Mouse (Mus musculus): ENCODE measurements around the gene Rps27l.

Rps27l gene

GRCm38 (mm10) chr9:66952321-66952720 lies 6.4 kb downstream of the Rps27l start:
- POLR2A ChIA-PET, result interaction anchor here in 1 of 4 experiments (0.8 kb wide), 2 partner anchors 10 to 17 kb away, joined by 3 read pairs; no protein-coding TSS in a partner anchor
- CTCF ChIA-PET, result no interaction called here

DNA sequence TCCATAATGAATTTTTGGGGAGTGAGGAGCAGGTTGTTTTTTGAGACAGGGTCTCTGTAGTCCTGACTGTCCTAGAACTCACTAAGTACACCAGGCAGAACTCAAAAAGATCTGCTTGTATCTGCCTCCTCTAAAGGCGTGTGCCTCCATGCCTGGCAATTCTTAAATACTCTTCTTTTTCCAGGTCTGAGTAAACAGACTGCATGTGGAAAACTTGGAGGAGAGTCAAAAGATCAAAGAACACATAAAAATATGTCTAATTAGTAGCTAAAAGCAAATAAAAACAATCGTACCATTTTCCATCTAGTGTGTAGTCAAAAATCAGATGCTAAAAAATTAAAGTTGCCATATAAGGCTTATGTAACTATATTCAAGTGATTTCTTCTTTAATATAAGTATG lies 7.0 kb downstream of the Rps27l start:
- POLR2A ChIA-PET, result interaction anchor here in 1 of 4 experiments (0.8 kb wide), 2 partner anchors 10 to 16 kb away, joined by 3 read pairs; no protein-coding TSS in a partner anchor

DNA sequence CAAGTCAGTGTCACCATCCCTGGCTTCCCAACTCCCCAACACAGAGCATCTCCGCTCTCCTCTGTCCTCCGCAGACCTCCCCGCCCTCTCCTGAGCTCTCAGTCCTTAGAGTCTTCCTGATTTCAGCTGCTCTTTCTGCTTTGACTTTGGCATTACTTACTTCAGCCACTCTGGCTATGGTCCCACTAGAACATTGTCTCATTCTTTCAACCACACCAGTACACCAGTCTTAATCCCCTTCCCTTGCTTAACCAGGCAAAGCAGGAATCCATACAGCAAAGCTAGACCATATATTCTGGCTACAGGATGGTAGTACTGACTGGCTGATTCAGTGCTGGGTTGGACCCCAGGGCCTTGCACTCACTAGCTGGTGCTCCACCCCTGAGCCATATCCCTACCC lies 11.6 kb downstream of the Rps27l start:
- POLR2A ChIA-PET, result interaction anchor here in 2 of 4 experiments (1.3 to 3.3 kb wide), 3 partner anchors 9 to 123 kb away, joined by 3 to 11 read pairs (median 9); partner anchors contain the start of genes Aph1c (in 1 of the 2) and Rps27l (in 1 of the 2)
- CTCF ChIA-PET, result interaction anchor here in 2 of 4 experiments (1.0 to 1.7 kb wide), 3 partner anchors 18 to 346 kb away, joined by 3 to 6 read pairs (median 5); no protein-coding TSS in a partner anchor

More for the DNA sequence above, 7.0 kb downstream of the Rps27l start:
- CTCF ChIA-PET, result no interaction called here

DNA sequence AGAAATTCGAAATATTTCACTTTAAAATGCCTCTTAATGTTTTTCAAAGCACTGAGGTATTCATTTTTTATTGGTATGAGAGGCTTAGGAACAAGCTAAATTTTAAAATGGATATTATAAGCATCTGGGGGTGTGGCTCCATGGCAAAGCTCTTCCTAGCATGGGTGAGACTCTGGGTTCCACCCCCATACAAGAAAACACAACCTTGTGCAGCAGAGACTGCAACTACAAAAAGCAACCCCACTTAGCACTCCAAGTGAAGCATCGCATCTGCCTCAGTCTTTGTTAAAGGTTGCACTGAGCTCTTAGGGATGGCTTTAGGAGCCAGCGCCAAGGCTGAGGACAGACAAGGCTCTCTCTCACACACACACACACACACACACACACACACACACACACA lies 15.6 kb downstream of the Rps27l start:
- CTCF ChIA-PET, result no interaction called here
- POLR2A ChIA-PET, result interaction anchor here in 1 of 4 experiments (0.6 kb wide), 1 partner anchor 36 kb away, joined by 3 read pairs; no protein-coding TSS in a partner anchor

GRCm38 (mm10) chr9:66967492-66967891 lies 21.6 kb downstream of the Rps27l start:
- ChIA-PET POLR2A (interaction anchor here in 2 of 4 experiments (0.6 to 3.3 kb wide), 3 partner anchors 21 to 465 kb away, joined by 3 to 15 read pairs (median 5); partner anchors contain the start of gene Rps27l (in 1 of the 2)), CTCF (interaction anchor here in 1 of 4 experiments (0.6 kb wide), 1 partner anchor 9 kb away, joined by 7 read pairs; no protein-coding TSS in a partner anchor)

- POLR2A ChIA-PET, result no interaction called here
- CTCF ChIA-PET, result interaction anchor here in 1 of 4 experiments (0.5 kb wide), 1 partner anchor 177 kb away, joined by 3 read pairs; no protein-coding TSS in a partner anchor
These were observed 25.2 kb downstream of the Rps27l start for GRCm38 (mm10) chr9:66971116-66971515.

GRCm38 (mm10) chr9:66974721-66975225 lies 28.9 kb downstream of the Rps27l start:
- POLR2A ChIA-PET, result interaction anchor here in 3 of 4 experiments (0.5 to 1.9 kb wide), 22 partner anchors 9 to 850 kb away, joined by 3 to 17 read pairs (median 4); partner anchors contain the start of genes Rps27l (in 3 of the 3), Aph1c (in 2 of the 3), Aph1b (in 1 of the 3) and Rab8b (in 1 of the 3)

DNA sequence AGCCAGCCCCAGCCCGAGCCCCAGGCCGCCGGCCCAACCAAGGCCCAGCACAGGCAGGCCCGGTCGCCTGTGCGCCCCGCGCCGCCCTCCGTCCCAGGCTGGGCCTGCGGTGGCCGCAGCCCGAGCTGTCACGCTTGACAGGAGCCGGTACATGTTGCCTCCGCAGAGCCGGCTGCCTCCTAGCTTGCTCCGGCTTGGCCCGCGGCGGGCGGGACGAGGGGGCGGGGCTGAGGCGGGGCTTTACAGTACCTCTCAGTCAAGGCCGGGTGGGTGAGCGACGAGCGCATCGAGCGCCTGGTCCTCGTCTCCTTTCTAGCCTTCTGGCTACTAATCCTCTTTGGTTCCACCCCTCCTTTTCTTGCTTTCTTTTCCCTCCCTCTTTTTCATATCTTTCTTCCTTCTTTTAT lies 29.4 kb downstream of the Rps27l start, which contains the start of gene Lactb:
Lactb (minus strand) TSS at position 246 of the 407 bp plus-strand sequence.
- CTCF ChIA-PET, result interaction anchor here in 2 of 4 experiments (0.8 to 1.5 kb wide), 5 partner anchors 36 to 461 kb away, joined by 3 to 6 read pairs (median 4); partner anchors contain the start of gene Fbxl22 (in 1 of the 2)
- POLR2A ChIA-PET, result interaction anchor here in 3 of 4 experiments (0.6 to 1.9 kb wide), 23 partner anchors 9 to 850 kb away, joined by 3 to 17 read pairs (median 4); partner anchors contain the start of genes Rps27l (in 3 of the 3), Aph1c (in 2 of the 3), Aph1b (in 1 of the 3) and Rab8b (in 1 of the 3)

More at GRCm38 (mm10) chr9:66974721-66975225, 28.9 kb downstream of the Rps27l start:
- CTCF ChIA-PET, result interaction anchor here in 2 of 4 experiments (0.8 to 1.5 kb wide), 5 partner anchors 36 to 461 kb away, joined by 3 to 6 read pairs (median 4); partner anchors contain the start of gene Fbxl22 (in 1 of the 2)

GRCm38 (mm10) chr9:66977121-66977520 lies 31.2 kb downstream of the Rps27l start:
- POLR2A ChIA-PET, result interaction anchor here in 1 of 4 experiments (0.8 to 1.2 kb wide), 4 partner anchors 31 to 182 kb away, joined by 3 to 4 read pairs (median 3); partner anchors contain the start of genes Aph1b and Rps27l
- CTCF ChIA-PET, result interaction anchor here in 3 of 4 experiments (0.6 to 1.2 kb wide), 5 partner anchors 11 to 336 kb away, joined by 3 to 5 read pairs (median 3); no protein-coding TSS in a partner anchor

DNA sequence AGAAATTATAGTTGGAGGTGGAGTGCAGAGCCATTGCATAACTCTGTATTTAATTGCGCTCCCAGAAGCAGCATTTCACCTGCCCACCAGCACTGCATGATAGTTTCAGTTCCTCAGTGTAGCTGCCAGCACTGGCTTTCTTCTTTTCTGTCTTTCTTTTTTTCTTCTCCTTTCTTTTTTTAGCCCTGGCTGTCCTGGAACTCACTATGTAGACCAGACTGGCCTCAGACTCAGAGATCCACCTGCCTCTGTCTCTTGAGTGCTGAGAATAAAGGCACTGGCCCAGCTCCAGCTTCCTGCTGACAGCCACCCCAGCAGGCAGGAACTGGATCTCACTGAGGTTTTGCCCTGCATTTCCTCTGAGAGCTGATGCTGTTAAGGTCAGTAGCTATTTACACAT lies 32.1 kb downstream of the Rps27l start:
- ChIA-PET CTCF (interaction anchor here in 2 of 4 experiments (0.7 to 1.5 kb wide), 4 partner anchors 39 to 842 kb away, joined by 3 to 4 read pairs (median 3); no protein-coding TSS in a partner anchor), POLR2A (interaction anchor here in 3 of 4 experiments (0.6 to 1.2 kb wide), 5 partner anchors 32 to 581 kb away, joined by 3 to 5 read pairs (median 3); partner anchors contain the start of gene Rps27l (in 1 of the 3))

- CTCF ChIA-PET, result interaction anchor here in 2 of 4 experiments (0.6 to 1.7 kb wide), 6 partner anchors 22 to 842 kb away, joined by 3 to 7 read pairs (median 4); no protein-coding TSS in a partner anchor
- POLR2A ChIA-PET, result interaction anchor here in 3 of 4 experiments (0.6 to 1.2 kb wide), 5 partner anchors 33 to 581 kb away, joined by 3 to 5 read pairs (median 3); partner anchors contain the start of gene Rps27l (in 1 of the 3)
These were observed 32.6 kb downstream of the Rps27l start for GRCm38 (mm10) chr9:66978468-66978867.

DNA sequence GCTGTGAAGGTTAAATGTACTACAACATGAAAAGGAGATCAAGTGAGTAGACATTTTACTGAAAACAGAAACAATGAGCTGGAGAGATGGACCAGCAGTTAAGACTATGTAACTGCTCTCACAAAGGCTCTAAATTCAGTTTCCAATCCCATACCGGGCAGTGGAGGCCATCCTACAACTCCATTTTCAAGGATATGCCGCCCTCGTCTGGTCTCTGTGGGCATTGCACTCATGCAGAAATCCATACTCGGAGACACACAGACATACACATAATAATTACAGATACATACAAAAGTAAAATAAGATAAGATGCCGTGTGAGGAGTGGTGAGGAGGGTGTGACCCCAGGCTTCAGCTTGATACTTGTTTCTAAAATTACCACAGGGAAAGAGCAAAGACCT lies 34.6 kb downstream of the Rps27l start:
- CTCF ChIA-PET, result interaction anchor here in 3 of 4 experiments (0.7 to 1.4 kb wide), 5 partner anchors 21 to 334 kb away, joined by 3 to 4 read pairs (median 3); no protein-coding TSS in a partner anchor
- POLR2A ChIA-PET, result interaction anchor here in 1 of 4 experiments (1.0 kb wide), 1 partner anchor 124 kb away, joined by 3 read pairs; no protein-coding TSS in a partner anchor

DNA sequence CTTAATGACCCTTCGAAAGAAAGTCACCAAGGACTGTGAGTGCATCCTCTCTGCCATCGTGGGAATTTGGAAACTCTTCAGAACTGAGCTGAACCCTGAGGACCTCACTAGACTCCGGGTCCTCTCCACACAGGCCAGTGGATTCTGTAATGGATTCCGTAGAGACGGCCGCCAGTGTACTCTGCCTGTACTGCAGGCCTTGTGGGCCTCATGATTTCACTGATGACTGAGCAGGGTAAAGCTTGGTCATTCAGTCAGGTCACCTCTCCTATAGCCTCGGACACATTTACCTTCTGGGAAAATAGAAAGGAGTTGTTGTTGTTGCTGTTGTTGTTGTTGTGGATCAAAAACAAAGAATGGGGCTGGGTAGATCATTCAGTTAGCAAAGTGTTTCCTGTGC lies 36.2 kb downstream of the Rps27l start:
- CTCF ChIA-PET, result no interaction called here
- POLR2A ChIA-PET, result interaction anchor here in 2 of 4 experiments (1.2 to 1.3 kb wide), 2 partner anchors 17 to 36 kb away, joined by 4 read pairs; partner anchors contain the start of gene Rps27l (in 1 of the 2)

DNA sequence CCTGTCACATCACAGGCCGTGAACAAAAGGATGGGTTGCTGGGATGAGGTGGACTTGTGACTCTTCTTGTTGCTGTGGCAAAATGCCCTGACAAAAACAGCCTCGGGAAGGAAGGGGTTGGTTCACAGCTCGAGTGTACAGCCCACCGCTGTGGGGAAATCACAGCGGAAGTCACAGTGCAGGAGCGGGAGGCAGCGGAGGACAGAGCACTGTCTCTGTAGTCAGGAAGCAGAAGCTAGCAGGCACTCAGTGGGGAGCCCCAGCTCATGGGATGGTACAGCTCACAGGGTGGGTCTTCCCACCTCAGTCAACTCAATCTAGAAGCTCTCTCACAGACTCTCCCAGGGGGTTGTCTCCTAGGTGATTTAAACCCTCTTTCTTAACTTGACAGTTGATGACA lies 39.5 kb downstream of the Rps27l start:
- POLR2A ChIA-PET, result interaction anchor here in 2 of 4 experiments (0.6 to 1.3 kb wide), 2 partner anchors 58 to 178 kb away, joined by 3 read pairs; no protein-coding TSS in a partner anchor
- CTCF ChIA-PET, result interaction anchor here in 2 of 4 experiments (0.7 to 0.8 kb wide), 3 partner anchors 16 to 330 kb away, joined by 3 read pairs; no protein-coding TSS in a partner anchor

DNA sequence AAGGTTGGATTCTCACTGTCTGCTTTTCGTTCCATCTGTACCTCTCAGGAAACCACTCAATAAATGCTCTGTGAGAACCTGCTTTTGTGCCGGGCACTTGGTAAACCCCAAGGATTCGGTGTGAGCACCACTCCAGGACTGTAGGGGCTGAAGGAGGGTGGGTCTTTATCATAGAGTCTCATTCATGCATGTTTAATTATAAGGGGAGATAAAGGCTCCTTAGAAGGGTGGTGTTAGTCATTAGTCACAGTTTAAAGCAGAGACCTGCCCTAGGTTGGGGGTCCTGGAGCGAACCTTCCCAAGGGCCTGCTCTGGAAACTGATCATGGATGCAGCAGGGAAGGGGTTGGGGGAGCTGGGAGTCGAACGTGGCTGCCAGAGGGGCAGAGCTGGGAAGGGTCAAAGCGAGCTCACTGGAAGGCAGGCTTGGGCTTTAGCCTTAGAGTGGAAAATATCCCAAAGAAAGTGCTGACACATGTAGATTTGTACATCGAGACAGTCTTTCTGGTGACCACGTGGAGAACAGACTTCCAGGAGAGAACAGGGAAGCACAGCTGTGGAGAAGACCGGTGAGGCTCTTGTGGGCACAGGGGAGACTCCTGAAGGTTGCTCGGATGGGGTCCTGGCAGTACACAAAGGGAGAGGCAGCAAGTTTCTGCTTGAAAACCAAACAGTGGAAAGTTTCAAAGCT lies 42.5 kb downstream of the Rps27l start:
- ChIA-PET CTCF (interaction anchor here in 3 of 4 experiments (0.6 to 1.5 kb wide), 5 partner anchors 11 to 1027 kb away, joined by 3 read pairs; no protein-coding TSS in a partner anchor), POLR2A (interaction anchor here in 2 of 4 experiments (0.9 to 2.9 kb wide), 4 partner anchors 13 to 42 kb away, joined by 3 to 7 read pairs (median 3); partner anchors contain the start of gene Rps27l (in 1 of the 2))

- POLR2A ChIA-PET, result interaction anchor here in 2 of 4 experiments (0.9 to 2.9 kb wide), 4 partner anchors 12 to 43 kb away, joined by 3 to 7 read pairs (median 3); partner anchors contain the start of gene Rps27l (in 1 of the 2)
- CTCF ChIA-PET, result interaction anchor here (0.6 to 1.5 kb wide), 7 partner anchors 9 to 1027 kb away, joined by 3 read pairs; no protein-coding TSS in a partner anchor
These were observed 43.1 kb downstream of the Rps27l start for GRCm38 (mm10) chr9:66988888-66989414.

- CTCF ChIA-PET, result interaction anchor here in 3 of 4 experiments (0.6 to 1.5 kb wide), 3 partner anchors 10 to 54 kb away, joined by 3 read pairs; no protein-coding TSS in a partner anchor
These were observed 43.7 kb downstream of the Rps27l start for GRCm38 (mm10) chr9:66989581-66989980.

More at GRCm38 (mm10) chr9:66989581-66989980, 43.7 kb downstream of the Rps27l start:
- POLR2A ChIA-PET, result interaction anchor here in 2 of 4 experiments (0.9 to 3.0 kb wide), 5 partner anchors 11 to 54 kb away, joined by 3 to 9 read pairs (median 3); partner anchors contain the start of gene Rps27l (in 1 of the 2)

Data from embryonic stem cell, embryonic (primary cell).